Mouse (Mus musculus) cerebellum, adult 2 months (tissue): Measurements from ENCODE around the gene Pik3r1.

Experiments used
- CTCF ChIP-seq: fragments of 200-500 bp; IDR thresholded peaks from 2 replicates; pipeline ENCODE4 v1.5.1; 2011; ENCODE audit warnings: low read depth, mild to moderate bottlenecking, control low read depth, low read length, moderate library complexity, borderline replicate concordance; ENCODE audit not compliant: insufficient read depth
- POLR2A ChIP-seq: fragments of 200-500 bp; IDR thresholded peaks from 2 replicates; pipeline ENCODE4 v1.6.1; 2011; ENCODE audit warnings: low read length, control low read depth, borderline replicate concordance; ENCODE audit not compliant: insufficient read depth

DNA sequence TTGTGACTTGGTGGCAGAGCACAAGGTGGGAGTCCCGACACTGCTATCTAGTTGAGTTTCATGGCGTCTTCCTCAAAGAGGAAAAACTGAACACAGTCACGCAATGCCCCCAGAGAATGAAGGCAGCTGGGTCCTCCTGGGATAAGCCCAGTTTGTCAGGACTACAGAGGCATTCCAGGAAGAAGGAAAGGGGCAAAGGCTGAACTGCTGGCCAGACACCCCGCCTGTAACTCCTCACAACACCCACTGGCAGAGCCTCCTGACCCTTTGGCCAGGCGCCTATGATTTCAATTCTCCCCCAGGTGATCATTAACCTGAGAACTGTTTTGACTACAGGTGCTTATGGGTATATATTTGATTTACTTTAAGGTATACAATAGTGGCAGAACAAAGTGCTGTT lies 3.9 kb downstream of the Pik3r1 start:
- no peak for TF ChIP-seq CTCF
- no peak for TF ChIP-seq POLR2A
